Mouse (Mus musculus) frontal cortex, postnatal 14 days (tissue): ENCODE measurements around the gene Slc6a3.

Experiments
- DNase-seq, 2 experiments: peaks; one replicate each; pipeline ENCODE4 v3.0.0; 2022; ENCODE audit warnings: low spot score in 2 of 2

The Slc6a3 gene

GRCm38 (mm10) chr13:73536403-73536821 is at the start of gene Slc6a3:
Gene Slc6a3 (plus strand): TSS chr13:73536747.
- DNase-seq: no peak

GRCm38 (mm10) chr13:73488105-73488504 is 48.4 kb upstream of the Slc6a3 start:
- no peak for DNase-seq

GRCm38 (mm10) chr13:73488707-73489106 is 47.8 kb upstream of the Slc6a3 start:
- DNase-seq: no peak

GRCm38 (mm10) chr13:73489986-73490385 is 46.6 kb upstream of the Slc6a3 start:
- no peak for DNase-seq

GRCm38 (mm10) chr13:73490564-73491170 is 45.9 kb upstream of the Slc6a3 start:
- no peak for DNase-seq

- no peak for DNase-seq
Observed at GRCm38 (mm10) chr13:73493183-73493582, 43.4 kb upstream of the Slc6a3 start.

- no peak for DNase-seq
Observed at GRCm38 (mm10) chr13:73494528-73494927, 42.0 kb upstream of the Slc6a3 start.

GRCm38 (mm10) chr13:73496137-73496536 is 40.4 kb upstream of the Slc6a3 start:
- no peak for DNase-seq

GRCm38 (mm10) chr13:73499893-73500604 is 36.5 kb upstream of the Slc6a3 start:
- DNase-seq: no peak

- DNase-seq: no peak
Observed at GRCm38 (mm10) chr13:73502719-73503118, 33.8 kb upstream of the Slc6a3 start.

- peak; percentile 60 to 82 for DNase-seq
Observed at GRCm38 (mm10) chr13:73505686-73506467, 30.7 kb upstream of the Slc6a3 start.

- DNase-seq: no peak
Observed at GRCm38 (mm10) chr13:73508817-73509550, 27.6 kb upstream of the Slc6a3 start.

- no peak for DNase-seq
Observed at GRCm38 (mm10) chr13:73509869-73510268, 26.7 kb upstream of the Slc6a3 start.

- peak; percentile 40 to 82 for DNase-seq
Observed at GRCm38 (mm10) chr13:73512776-73513673, 23.5 kb upstream of the Slc6a3 start.

- no peak for DNase-seq
Observed at GRCm38 (mm10) chr13:73516886-73517285, 19.7 kb upstream of the Slc6a3 start.

- DNase-seq: no peak
Observed at GRCm38 (mm10) chr13:73533716-73534115, 2.8 kb upstream of the Slc6a3 start.

- no peak for DNase-seq
Observed at GRCm38 (mm10) chr13:73535287-73535686, 1.3 kb upstream of the Slc6a3 start.

- no peak for DNase-seq
Observed at GRCm38 (mm10) chr13:73536824-73537223, 277 bp downstream of the Slc6a3 start.

GRCm38 (mm10) chr13:73564201-73564600 is 27.7 kb downstream of the Slc6a3 start:
- no peak for DNase-seq

GRCm38 (mm10) chr13:73575051-73575450 is 38.5 kb downstream of the Slc6a3 start:
- DNase-seq: no peak

GRCm38 (mm10) chr13:73577277-73577676 is 40.7 kb downstream of the Slc6a3 start:
- no peak for DNase-seq
